Mouse (Mus musculus): ENCODE results near the gene Mad1l1. TPM values are rescaled to one million over a fixed set of nuclear protein-coding genes. Genes with fewer than 3 reads are reported as not detected.
A peak's percentile ranks its signal among the peaks of the same experiment; 100 is the strongest.

Mad1l1 gene
- polyA plus RNA-seq, 1 experiment from 2014 or later: 32.0 TPM

- H3K4me1 ChIP-seq (ENCODE audit: control insufficient read depth, insufficient read depth, low read length): peaks cover 10% of the 10 kb centered on the region; the same call in 1 of the 2 replicates
- WGBS: 71% methylated on average over 3 of the region's 3 CpGs
- H3K9me3 ChIP-seq (replicated peaks; ENCODE audit: control insufficient read depth, low read length, poor library complexity, severe bottlenecking): no peaks in the 10 kb centered on the region
- H3K27me3 ChIP-seq (ENCODE audit: control insufficient read depth, insufficient read depth, low read depth, low read length): no peaks in the 10 kb centered on the region
- H3K4me2 ChIP-seq (ENCODE audit: low read length): no peak overlapping the region
- peak; percentile 46; the same call in 1 of the 2 replicates for ATAC-seq
- no peaks in the 10 kb centered on the region for H3K36me3 ChIP-seq (ENCODE audit: control insufficient read depth, insufficient read depth, low read length)
- no peak overlapping the region for H3K27ac ChIP-seq (ENCODE audit: low read length)
- H3K4me3 ChIP-seq (ENCODE audit: low read depth, low read length): no peak overlapping the region
- no peak overlapping the region for H3K9ac ChIP-seq (ENCODE audit: low read depth, low read length)
Measured at GRCm38 (mm10) chr5:140121966-140122365, 199.4 kb downstream of the Mad1l1 start.

- Histone ChIP-seq H3K9me3 (replicated peaks; ENCODE audit: control insufficient read depth, low read length, poor library complexity, severe bottlenecking) (no peaks in the 10 kb centered on the region), H3K4me2 (ENCODE audit: low read length) (no peak overlapping the region), H3K9ac (ENCODE audit: low read depth, low read length) (no peak overlapping the region), H3K36me3 (ENCODE audit: control insufficient read depth, insufficient read depth, low read length) (no peaks in the 10 kb centered on the region), H3K27ac (ENCODE audit: low read length) (no peak overlapping the region), H3K27me3 (ENCODE audit: control insufficient read depth, insufficient read depth, low read depth, low read length) (no peaks in the 10 kb centered on the region), H3K4me3 (ENCODE audit: low read depth, low read length) (no peak overlapping the region), H3K4me1 (ENCODE audit: control insufficient read depth, insufficient read depth, low read length) (peaks cover 22% of the 10 kb centered on the region)
- no peak for ATAC-seq
- WGBS: 48% methylated on average over 3 of the region's 3 CpGs
Measured at GRCm38 (mm10) chr5:140118921-140119320, 202.4 kb downstream of the Mad1l1 start.

DNA sequence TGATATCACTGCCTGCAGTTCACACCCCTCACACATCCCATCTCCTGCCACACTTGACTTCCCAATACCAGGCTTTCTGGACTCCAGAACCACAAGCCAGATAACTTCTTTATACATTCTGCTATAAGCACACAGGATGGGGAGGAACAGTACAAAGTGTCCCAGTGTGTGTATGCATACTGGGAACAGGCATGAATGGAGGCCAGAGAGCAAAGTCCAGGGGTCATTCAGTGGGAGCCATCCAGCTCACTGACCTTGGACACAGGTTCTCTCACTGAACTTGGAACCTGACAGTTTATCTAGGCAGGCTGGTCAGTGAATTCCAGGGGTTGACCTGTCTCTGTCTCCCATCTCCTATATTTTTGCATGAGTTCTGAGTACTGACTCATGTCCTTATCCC is 203.4 kb downstream of the Mad1l1 start:
- peaks cover 22% of the 10 kb centered on the region for H3K4me1 ChIP-seq (ENCODE audit: control insufficient read depth, insufficient read depth, low read length)
- no peaks in the 10 kb centered on the region for H3K36me3 ChIP-seq (ENCODE audit: control insufficient read depth, insufficient read depth, low read length)
- H3K27ac ChIP-seq (ENCODE audit: low read length): no peak overlapping the region
- no peaks in the 10 kb centered on the region for H3K27me3 ChIP-seq (ENCODE audit: control insufficient read depth, insufficient read depth, low read depth, low read length)
- H3K4me3 ChIP-seq (ENCODE audit: low read depth, low read length): no peak overlapping the region
- H3K9me3 ChIP-seq (replicated peaks; ENCODE audit: control insufficient read depth, low read length, poor library complexity, severe bottlenecking): no peaks in the 10 kb centered on the region
- H3K9ac ChIP-seq (ENCODE audit: low read depth, low read length): no peak overlapping the region
- no peak for ATAC-seq
- H3K4me2 ChIP-seq (ENCODE audit: low read length): no peak overlapping the region

DNA sequence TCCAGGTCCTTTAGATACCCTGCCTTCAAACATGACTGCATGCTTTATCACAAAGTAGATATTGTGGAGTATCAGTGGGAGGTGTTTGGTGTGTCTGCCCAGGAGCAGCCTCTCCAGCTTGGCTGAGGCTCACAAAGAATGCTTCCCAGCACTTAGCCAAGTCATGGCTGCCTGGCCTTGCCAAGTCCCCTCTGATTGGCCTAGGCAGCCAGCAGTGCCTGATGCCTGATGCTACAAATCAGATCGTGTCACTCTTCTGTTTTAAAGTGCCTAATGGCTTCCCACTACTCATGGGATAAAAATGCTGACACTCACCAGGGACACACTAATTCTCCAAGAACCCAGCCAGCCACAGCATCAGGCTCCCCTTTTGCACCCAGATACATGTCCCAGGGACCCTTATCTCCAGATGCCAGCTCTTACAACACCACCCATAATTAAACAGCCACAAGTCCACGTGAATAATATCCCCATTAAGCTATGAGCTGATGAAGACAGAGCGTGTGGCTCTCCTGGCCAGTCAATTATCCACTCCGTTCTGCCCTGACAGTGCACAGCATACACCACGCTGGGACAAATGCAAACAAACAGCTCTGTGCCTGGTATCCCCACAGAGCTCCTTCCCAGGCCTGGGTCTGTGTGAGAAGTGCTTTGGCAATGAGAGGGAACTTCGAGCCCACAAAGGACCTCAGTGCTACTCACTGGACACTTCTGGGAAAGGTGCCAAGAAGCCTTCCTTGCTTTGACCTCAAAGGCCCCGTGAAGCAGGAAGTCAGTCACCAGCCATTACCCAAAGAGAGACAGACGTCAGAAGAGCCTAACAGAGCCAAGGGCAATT is 205.7 kb downstream of the Mad1l1 start:
- Histone ChIP-seq H3K4me1 (ENCODE audit: control insufficient read depth, insufficient read depth, low read length) (peaks cover 12% of the 10 kb centered on the region), H3K36me3 (ENCODE audit: control insufficient read depth, insufficient read depth, low read length) (no peaks in the 10 kb centered on the region), H3K4me3 (ENCODE audit: low read depth, low read length) (no peak overlapping the region), H3K27me3 (ENCODE audit: control insufficient read depth, insufficient read depth, low read depth, low read length) (no peaks in the 10 kb centered on the region), H3K27ac (ENCODE audit: low read length) (peak overlapping the region; percentile 43), H3K4me2 (ENCODE audit: low read length) (no peak overlapping the region), H3K9me3 (replicated peaks; ENCODE audit: control insufficient read depth, low read length, poor library complexity, severe bottlenecking) (no peaks in the 10 kb centered on the region), H3K9ac (ENCODE audit: low read depth, low read length) (no peak overlapping the region)
- peak; percentile 74 for ATAC-seq
- 36% methylated on average over 8 of the region's 8 CpGs for WGBS

GRCm38 (mm10) chr5:140114512-140115060 is 206.8 kb downstream of the Mad1l1 start:
- Histone ChIP-seq H3K27me3 (ENCODE audit: control insufficient read depth, insufficient read depth, low read depth, low read length) (no peaks in the 10 kb centered on the region), H3K9ac (ENCODE audit: low read depth, low read length) (no peak overlapping the region; the same call in 1 of the 2 replicates), H3K27ac (ENCODE audit: low read length) (no peak overlapping the region), H3K36me3 (ENCODE audit: control insufficient read depth, insufficient read depth, low read length) (no peaks in the 10 kb centered on the region), H3K4me1 (ENCODE audit: control insufficient read depth, insufficient read depth, low read length) (peaks cover 12% of the 10 kb centered on the region), H3K9me3 (replicated peaks; ENCODE audit: control insufficient read depth, low read length, poor library complexity, severe bottlenecking) (no peaks in the 10 kb centered on the region), H3K4me2 (ENCODE audit: low read length) (no peak overlapping the region), H3K4me3 (ENCODE audit: low read depth, low read length) (no peak overlapping the region)
- 69% methylated on average over 3 of the region's 3 CpGs for WGBS
- ATAC-seq: 0 out of 2 replicates have a peak, but pooled peaks have one; percentile 23

GRCm38 (mm10) chr5:140113281-140113680 is 208.1 kb downstream of the Mad1l1 start:
- no peak overlapping the region for H3K27ac ChIP-seq (ENCODE audit: low read length)
- no peak overlapping the region for H3K4me3 ChIP-seq (ENCODE audit: low read depth, low read length)
- WGBS: 90% methylated on average over 2 of the region's 2 CpGs
- no peak overlapping the region for H3K9ac ChIP-seq (ENCODE audit: low read depth, low read length)
- H3K36me3 ChIP-seq (ENCODE audit: control insufficient read depth, insufficient read depth, low read length): no peaks in the 10 kb centered on the region
- no peak overlapping the region for H3K4me2 ChIP-seq (ENCODE audit: low read length)
- no peaks in the 10 kb centered on the region for H3K27me3 ChIP-seq (ENCODE audit: control insufficient read depth, insufficient read depth, low read depth, low read length)
- ATAC-seq: no peak
- no peaks in the 10 kb centered on the region for H3K9me3 ChIP-seq (replicated peaks; ENCODE audit: control insufficient read depth, low read length, poor library complexity, severe bottlenecking)
- peaks cover 12% of the 10 kb centered on the region for H3K4me1 ChIP-seq (ENCODE audit: control insufficient read depth, insufficient read depth, low read length)

- Histone ChIP-seq H3K4me3 (ENCODE audit: low read depth, low read length) (no peak overlapping the region), H3K36me3 (ENCODE audit: control insufficient read depth, insufficient read depth, low read length) (no peaks in the 10 kb centered on the region), H3K27ac (ENCODE audit: low read length) (no peak overlapping the region), H3K4me1 (ENCODE audit: control insufficient read depth, insufficient read depth, low read length) (peaks cover 3% of the 10 kb centered on the region; the same call in 1 of the 2 replicates), H3K9ac (ENCODE audit: low read depth, low read length) (no peak overlapping the region), H3K9me3 (replicated peaks; ENCODE audit: control insufficient read depth, low read length, poor library complexity, severe bottlenecking) (no peaks in the 10 kb centered on the region), H3K4me2 (ENCODE audit: low read length) (no peak overlapping the region), H3K27me3 (ENCODE audit: control insufficient read depth, insufficient read depth, low read depth, low read length) (no peaks in the 10 kb centered on the region)
- ATAC-seq: no peak
- 80% methylated on average over 3 of the region's 3 CpGs for WGBS
Measured at GRCm38 (mm10) chr5:140110024-140110423, 211.3 kb downstream of the Mad1l1 start.

- no peak overlapping the region for H3K9ac ChIP-seq (ENCODE audit: low read depth, low read length)
- H3K4me3 ChIP-seq (ENCODE audit: low read depth, low read length): no peak overlapping the region
- no peak for ATAC-seq
- 94% methylated on average over 2 of the region's 2 CpGs for WGBS
- H3K27ac ChIP-seq (ENCODE audit: low read length): no peak overlapping the region
- no peaks in the 10 kb centered on the region for H3K4me1 ChIP-seq (ENCODE audit: control insufficient read depth, insufficient read depth, low read length)
- no peaks in the 10 kb centered on the region for H3K36me3 ChIP-seq (ENCODE audit: control insufficient read depth, insufficient read depth, low read length)
- no peaks in the 10 kb centered on the region for H3K9me3 ChIP-seq (replicated peaks; ENCODE audit: control insufficient read depth, low read length, poor library complexity, severe bottlenecking)
- H3K27me3 ChIP-seq (ENCODE audit: control insufficient read depth, insufficient read depth, low read depth, low read length): no peaks in the 10 kb centered on the region
- no peak overlapping the region for H3K4me2 ChIP-seq (ENCODE audit: low read length)
Measured at GRCm38 (mm10) chr5:140107907-140108306, 213.4 kb downstream of the Mad1l1 start.

GRCm38 (mm10) chr5:140106051-140106450 is 215.3 kb downstream of the Mad1l1 start:
- H3K4me2 ChIP-seq (ENCODE audit: low read length): no peak overlapping the region
- H3K9ac ChIP-seq (ENCODE audit: low read depth, low read length): no peak overlapping the region
- H3K4me3 ChIP-seq (ENCODE audit: low read depth, low read length): no peak overlapping the region
- WGBS: 85% methylated on average over 3 of the region's 3 CpGs
- H3K9me3 ChIP-seq (replicated peaks; ENCODE audit: control insufficient read depth, low read length, poor library complexity, severe bottlenecking): no peaks in the 10 kb centered on the region
- no peaks in the 10 kb centered on the region for H3K27me3 ChIP-seq (ENCODE audit: control insufficient read depth, insufficient read depth, low read depth, low read length)
- H3K4me1 ChIP-seq (ENCODE audit: control insufficient read depth, insufficient read depth, low read length): 0 out of 2 replicates have a peak, but pooled peaks cover 2% of the 10 kb centered on the region
- no peaks in the 10 kb centered on the region for H3K36me3 ChIP-seq (ENCODE audit: control insufficient read depth, insufficient read depth, low read length)
- no peak for ATAC-seq
- H3K27ac ChIP-seq (ENCODE audit: low read length): no peak overlapping the region

All from midbrain, embryonic 16.5 days (tissue).